Mouse (Mus musculus) limb, embryonic 12.5 days (tissue): ENCODE measurements around the gene Hcn2. TPM values are rescaled to one million over a fixed set of nuclear protein-coding genes. Genes with fewer than 3 reads are reported as not detected.
"Not testable (repeated sequence)": the region's sequence is repeated elsewhere in the genome, so short reads cannot be mapped to it uniquely, and the experiment has no call there.

Experiments used
- ATAC-seq: fragments of 200-750 bp; cut with Nextera tagmentation; 2 replicates; pipeline ENCODE4 v1.8.0; 2017; ENCODE audit warnings: low read depth, moderate TSS enrichment; ENCODE audit not compliant: insufficient number of reproducible peaks, insufficient read depth, low FRiP score, low TSS enrichment
- H3K27ac ChIP-seq: fragments of 300-500 bp; sonication (generic); 2 replicates; pipeline ENCODE4 v1.5.1; 2016; ENCODE audit warnings: mild to moderate bottlenecking, moderate library complexity
- H3K27me3 ChIP-seq: fragments of 300-500 bp; sonication (generic); 2 replicates; pipeline ENCODE4 v1.6.1; 2016; ENCODE audit warnings: mild to moderate bottlenecking, moderate library complexity
- H3K36me3 ChIP-seq: fragments of 300-500 bp; sonication (generic); 2 replicates; pipeline ENCODE4 v1.6.1; 2016; ENCODE audit warnings: mild to moderate bottlenecking, moderate library complexity
- H3K4me1 ChIP-seq: fragments of 300-500 bp; sonication (generic); replicated peaks from 2 replicates; pipeline ENCODE4 v1.6.1; 2016
- H3K4me2 ChIP-seq: fragments of 300-500 bp; sonication (generic); 2 replicates; pipeline ENCODE4 v1.6.1; 2016; ENCODE audit warnings: mild to moderate bottlenecking, moderate library complexity
- H3K4me3 ChIP-seq: fragments of 300-500 bp; sonication (generic); replicated peaks from 2 replicates; pipeline ENCODE4 v1.5.1; 2016; ENCODE audit warnings: mild to moderate bottlenecking
- H3K9ac ChIP-seq: fragments of 300-500 bp; sonication (generic); replicated peaks from 2 replicates; pipeline ENCODE4 v1.6.1; 2016; ENCODE audit warnings: mild to moderate bottlenecking, moderate library complexity
- H3K9me3 ChIP-seq: fragments of 300-500 bp; sonication (generic); 2 replicates; pipeline ENCODE4 v1.6.1; 2016; ENCODE audit warnings: mild to moderate bottlenecking, moderate library complexity
- WGBS: fragments of 180-500 bp; shearing (Covaris S2); methylation state at CpG from one replicate; pipeline ENCODE4 v1.1.7; 2016; 5-methylcytosine and 5-hydroxymethylcytosine counted together
- polyA plus RNA-seq: library from polyadenylated mRNA; unstranded; fragments of >200 nt; fragmentation: Nextera tagmentation; extraction: Ambion mirVana; gene quantifications from 2 replicates; pipeline ENCODE4 v1.2.1, GENCODE M21; 2016

The Hcn2 gene
- polyA plus RNA-seq, 1 experiment from 2014 or later: 0.15 TPM

GRCm38 (mm10) chr10:79745898-79746773 is 29.7 kb downstream of the Hcn2 start, which contains the start of gene Polrmt:
TSS of gene Polrmt (minus strand) at chr10:79746581.
- H3K27me3 ChIP-seq: no peaks in the 10 kb centered on the region
- H3K4me3 ChIP-seq: peak within 1 kb of the TSS; percentile 56
- ATAC-seq: peak; percentile 92
- peak within 1 kb of the TSS; percentile 56 for H3K9ac ChIP-seq
- no peak within 1 kb of the TSS for H3K27ac ChIP-seq
- WGBS: 3% methylated on average over 38 of the region's 38 CpGs
- H3K9me3 ChIP-seq: 0 out of 2 replicates have a peak, but pooled peaks cover 1% of the 10 kb centered on the region
- peak within 1 kb of the TSS; percentile 58 for H3K4me2 ChIP-seq
- H3K36me3 ChIP-seq: peaks cover 34% of the 10 kb centered on the region
- peaks cover 6% of the 10 kb centered on the region for H3K4me1 ChIP-seq

- WGBS: 25% methylated on average over 6 of the region's 6 CpGs
- peak; percentile 35; the same call in 1 of the 2 replicates for ATAC-seq
- H3K36me3 ChIP-seq: peaks cover 27% of the 10 kb centered on the region
- H3K4me3 ChIP-seq: peak overlapping the region; percentile 56
- H3K9me3 ChIP-seq: no peaks in the 10 kb centered on the region
- no peak overlapping the region for H3K27ac ChIP-seq
- H3K27me3 ChIP-seq: no peaks in the 10 kb centered on the region
- H3K4me1 ChIP-seq: peaks cover 6% of the 10 kb centered on the region
- H3K9ac ChIP-seq: no peak overlapping the region
- peak overlapping the region; percentile 58 for H3K4me2 ChIP-seq
Measured at GRCm38 (mm10) chr10:79746774-79747151, 30.3 kb downstream of the Hcn2 start.

- Histone ChIP-seq H3K4me1 (peaks cover 6% of the 10 kb centered on the region), H3K27ac (no peak overlapping the region), H3K4me2 (no peak overlapping the region), H3K9ac (no peak overlapping the region), H3K27me3 (no peaks in the 10 kb centered on the region), H3K36me3 (peaks cover 11% of the 10 kb centered on the region), H3K4me3 (no peak overlapping the region), H3K9me3 (no peaks in the 10 kb centered on the region)
- no peak for ATAC-seq
- WGBS: 83% methylated on average over 6 of the region's 6 CpGs
Measured at GRCm38 (mm10) chr10:79748496-79748895, 32.1 kb downstream of the Hcn2 start.

- H3K27me3 ChIP-seq: no peaks in the 10 kb centered on the region
- H3K4me1 ChIP-seq: peaks cover 10% of the 10 kb centered on the region
- H3K9me3 ChIP-seq: no peaks in the 10 kb centered on the region
- peak within 1 kb of the TSS; percentile 47 for H3K9ac ChIP-seq
- ATAC-seq: peak; percentile 76; the same call in 1 of the 2 replicates
- H3K4me3 ChIP-seq: peak within 1 kb of the TSS; percentile 40
- peak within 1 kb of the TSS; percentile 81 for H3K4me2 ChIP-seq
- peaks cover 43% of the 10 kb centered on the region for H3K36me3 ChIP-seq
- 1% methylated on average over 36 of the region's 36 CpGs for WGBS
- H3K27ac ChIP-seq: no peak within 1 kb of the TSS
Measured at GRCm38 (mm10) chr10:79754856-79755516, 38.6 kb downstream of the Hcn2 start, which contains the start of gene Fgf22. TSS of gene Fgf22 (plus strand) at chr10:79755076.

GRCm38 (mm10) chr10:79755854-79756253 is 39.4 kb downstream of the Hcn2 start:
- Histone ChIP-seq H3K27me3 (no peaks in the 10 kb centered on the region), H3K27ac (no peak overlapping the region), H3K9me3 (no peaks in the 10 kb centered on the region), H3K4me3 (no peak overlapping the region), H3K4me2 (no peak overlapping the region), H3K9ac (0 out of 2 replicates have a peak overlapping the region, but pooled peaks have one; percentile 8), H3K36me3 (peaks cover 52% of the 10 kb centered on the region), H3K4me1 (peaks cover 10% of the 10 kb centered on the region)
- 78% methylated on average over 3 of the region's 3 CpGs for WGBS
- ATAC-seq: no peak

GRCm38 (mm10) chr10:79756660-79757059 is 40.2 kb downstream of the Hcn2 start:
- Histone ChIP-seq H3K27me3 (no peaks in the 10 kb centered on the region), H3K36me3 (peaks cover 60% of the 10 kb centered on the region)
- 88% methylated on average over 24 of the region's 24 CpGs for WGBS

GRCm38 (mm10) chr10:79759675-79760074 is 43.2 kb downstream of the Hcn2 start:
- Histone ChIP-seq H3K36me3 (peaks cover 77% of the 10 kb centered on the region), H3K4me1 (peaks cover 15% of the 10 kb centered on the region)
- H3K9ac ChIP-seq, H3K27me3 ChIP-seq, H3K4me3 ChIP-seq, ATAC-seq, H3K9me3 ChIP-seq, H3K27ac ChIP-seq, H3K4me2 ChIP-seq: not testable (repeated sequence)
- WGBS: 96% methylated on average over 1 of the region's 1 CpGs

More at GRCm38 (mm10) chr10:79756660-79757059, 40.2 kb downstream of the Hcn2 start:
- peaks cover 10% of the 10 kb centered on the region for H3K4me1 ChIP-seq
- H3K4me2 ChIP-seq: no peak overlapping the region
- no peak for ATAC-seq
- H3K4me3 ChIP-seq: no peak overlapping the region
- no peak overlapping the region for H3K27ac ChIP-seq
- H3K9me3 ChIP-seq: no peaks in the 10 kb centered on the region
- no peak overlapping the region for H3K9ac ChIP-seq

GRCm38 (mm10) chr10:79760603-79761143 is 44.2 kb downstream of the Hcn2 start:
- Histone ChIP-seq H3K4me2 (no peak overlapping the region), H3K27me3 (no peaks in the 10 kb centered on the region), H3K9me3 (no peaks in the 10 kb centered on the region), H3K4me1 (peaks cover 16% of the 10 kb centered on the region), H3K4me3 (no peak overlapping the region), H3K27ac (no peak overlapping the region), H3K36me3 (peaks cover 74% of the 10 kb centered on the region), H3K9ac (no peak overlapping the region; the same call in 1 of the 2 replicates)
- 93% methylated on average over 11 of the region's 11 CpGs for WGBS
- no peak for ATAC-seq

GRCm38 (mm10) chr10:79762875-79763274 is 46.4 kb downstream of the Hcn2 start:
- Histone ChIP-seq H3K27ac (no peak overlapping the region), H3K4me3 (no peak overlapping the region), H3K4me1 (peaks cover 23% of the 10 kb centered on the region), H3K9ac (no peak overlapping the region), H3K9me3 (no peaks in the 10 kb centered on the region), H3K4me2 (no peak overlapping the region), H3K36me3 (peaks cover 54% of the 10 kb centered on the region), H3K27me3 (no peaks in the 10 kb centered on the region)
- 96% methylated on average over 3 of the region's 3 CpGs for WGBS
- no peak for ATAC-seq

GRCm38 (mm10) chr10:79764234-79764633 is 47.8 kb downstream of the Hcn2 start:
- Histone ChIP-seq H3K27ac (no peak overlapping the region), H3K4me1 (peaks cover 27% of the 10 kb centered on the region), H3K27me3 (no peaks in the 10 kb centered on the region), H3K9ac (peak overlapping the region; percentile 13; the same call in 1 of the 2 replicates), H3K36me3 (peaks cover 40% of the 10 kb centered on the region), H3K9me3 (no peaks in the 10 kb centered on the region), H3K4me3 (no peak overlapping the region), H3K4me2 (no peak overlapping the region)
- 78% methylated on average over 7 of the region's 7 CpGs for WGBS
- no peak for ATAC-seq

- Histone ChIP-seq H3K4me2 (peak overlapping the region; percentile 78), H3K27me3 (no peaks in the 10 kb centered on the region), H3K27ac (no peak overlapping the region), H3K4me3 (peak overlapping the region; percentile 92), H3K36me3 (peaks cover 31% of the 10 kb centered on the region), H3K9me3 (no peaks in the 10 kb centered on the region), H3K9ac (peak overlapping the region; percentile 91), H3K4me1 (peaks cover 27% of the 10 kb centered on the region)
- 74% methylated on average over 2 of the region's 2 CpGs for WGBS
- ATAC-seq: no peak
Measured at GRCm38 (mm10) chr10:79765228-79765745, 48.9 kb downstream of the Hcn2 start.
